Mouse (Mus musculus) lung, adult 2 months (tissue): ENCODE data around the gene Noa1.

Source experiments
- CTCF ChIP-seq: fragments of 200-500 bp; IDR thresholded peaks from 2 replicates; pipeline ENCODE4 v1.5.1; 2011; ENCODE audit warnings: mild to moderate bottlenecking, low read length, control low read depth; ENCODE audit not compliant: insufficient read depth
- POLR2A ChIP-seq: fragments of 200-500 bp; IDR thresholded peaks from 2 replicates; pipeline ENCODE4 v1.6.1; 2011; ENCODE audit warnings: low read depth, mild to moderate bottlenecking, control low read depth, low read length, borderline replicate concordance; ENCODE audit errors: extremely low read depth

DNA sequence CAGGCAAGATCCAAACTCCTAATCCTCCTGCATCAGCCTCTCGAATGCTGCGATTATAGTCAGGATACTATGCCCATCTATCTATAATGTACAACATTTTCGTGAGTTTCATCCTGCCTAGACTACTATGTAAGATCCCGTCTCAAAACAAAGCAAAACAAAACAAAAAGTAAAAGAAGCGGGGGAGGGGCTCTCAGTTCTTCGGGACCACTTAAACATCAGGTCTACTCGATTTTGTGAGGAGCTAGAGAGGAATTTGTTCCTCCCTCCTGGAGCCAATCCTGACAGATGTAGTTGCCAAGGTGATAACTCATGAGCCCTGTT lies 64.5 kb downstream of the Noa1 start:
- TF ChIP-seq POLR2A (no peak), CTCF (no peak)
